Mouse (Mus musculus) neural tube, postnatal 0 days (tissue): ENCODE results near the gene 1700001K19Rik. TPM values are rescaled to one million over a fixed set of nuclear protein-coding genes. Genes with fewer than 3 reads are reported as not detected.

Source experiments
- microRNA-seq: library from miRNA; unstranded; fragments of <30 nt; microRNA quantifications from one replicate; pipeline ENCODE4, GENCODE M21; 2016
- polyA plus RNA-seq: library from polyadenylated mRNA; unstranded; fragments of >200 nt; fragmentation: Nextera tagmentation; extraction: Ambion mirVana; gene quantifications from 2 replicates; pipeline ENCODE4 v1.2.1, GENCODE M21; 2015

Gene 1700001K19Rik
- polyA plus RNA-seq: 0.17 and 0.50 TPM in 2 replicates

DNA sequence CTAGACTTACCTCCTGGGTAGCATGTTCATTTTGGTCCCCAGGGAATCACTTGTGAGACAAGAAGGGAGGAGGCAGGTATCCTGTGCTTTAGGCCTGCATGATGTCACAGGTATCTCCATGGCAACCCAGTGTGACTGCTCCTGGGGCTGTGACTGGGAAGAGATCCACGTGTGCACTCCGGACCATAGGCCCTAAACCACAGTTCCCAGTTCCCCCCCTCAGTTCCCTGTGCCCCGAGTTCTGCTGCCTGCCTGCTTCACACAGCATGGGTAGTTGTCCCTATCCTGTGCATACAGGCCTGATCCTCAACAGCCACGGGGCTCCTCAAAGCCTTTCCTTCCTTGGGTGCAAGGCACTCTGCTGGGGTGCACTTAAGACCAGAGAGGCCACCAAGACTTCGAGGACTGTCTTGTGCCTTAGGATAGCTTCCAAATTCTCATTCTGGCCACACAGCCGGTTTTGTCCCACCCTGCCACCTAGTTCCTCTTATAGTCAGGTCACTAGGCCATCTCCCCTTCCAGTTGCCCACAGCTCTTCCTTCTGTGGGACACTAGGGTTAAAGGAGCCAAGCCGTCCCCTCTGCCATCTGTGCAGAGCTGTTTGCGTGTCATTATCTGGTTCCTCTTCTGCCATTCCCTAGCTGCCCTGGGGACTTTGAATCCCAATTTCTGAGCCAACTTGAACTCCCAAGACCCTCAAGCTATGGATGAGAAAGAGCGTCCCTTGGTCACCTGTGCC is at the start of gene 1700001K19Rik:
Gene 1700001K19Rik (minus strand): TSS at position 59 of the 739 bp plus-strand sequence.

GRCm38 (mm10) chr12:110702556-110702955 is 20.1 kb upstream of the 1700001K19Rik start, which contains the start of gene Hsp90aa1:
Gene Hsp90aa1, minus strand, starts transcription at chr12:110702728.

Small RNAs within 50 kb of the gene (microRNA-seq; reads per million reads assigned to microRNA genes)
- gene Gm27299: not detected

Other genes starting within 250 kb of the 1700001K19Rik start
- gene Ppp2r5c, start 235.5 kb downstream of the 1700001K19Rik start, polyA plus RNA-seq: 146 and 153 TPM in 2 replicates
- 54.0 and 74.3 TPM in 2 replicates for gene Dync1h1, start 81.2 kb downstream of the 1700001K19Rik start, polyA plus RNA-seq
- gene Hsp90aa1, start 20.1 kb upstream of the 1700001K19Rik start, polyA plus RNA-seq: 1,375 and 1,405 TPM in 2 replicates
- gene Wdr20, start 55.3 kb upstream of the 1700001K19Rik start, polyA plus RNA-seq: 16.6 and 19.2 TPM in 2 replicates
- gene Mok, start 158.3 kb upstream of the 1700001K19Rik start, polyA plus RNA-seq: 10.1 and 13.8 TPM in 2 replicates
- gene Zfp839, start 167.6 kb upstream of the 1700001K19Rik start, polyA plus RNA-seq: 3.4 and 3.6 TPM in 2 replicates
- gene Cinp, start 206.5 kb upstream of the 1700001K19Rik start, polyA plus RNA-seq: 84.7 and 96.9 TPM in 2 replicates
- 4.0 and 5.2 TPM in 2 replicates for gene Tecpr2, start 206.6 kb upstream of the 1700001K19Rik start, polyA plus RNA-seq